Mouse (Mus musculus): Measurements from ENCODE around the gene Gm5622.
"Not testable (repeated sequence)": the region's sequence is repeated elsewhere in the genome, so short reads cannot be mapped to it uniquely, and the experiment has no call there.

Gm5622 gene
- long read RNA-seq, experiment 1 = 0 reads
- long read RNA-seq, experiment 2 = 0 reads

- intact Hi-C loops (cut with DNase I) = no loop called here
These were observed at the start of gene Gm5622 for GRCm38 (mm10) chr14:51552490-51552889. TSS of gene Gm5622 (plus strand) at chr14:51552790.

GRCm38 (mm10) chr14:51507416-51507815 is 45.2 kb upstream of the Gm5622 start:
- intact Hi-C loops (cut with DNase I) = no loop called here

GRCm38 (mm10) chr14:51573963-51574362 is 21.4 kb downstream of the Gm5622 start, which contains the start of gene Gm17175:
TSS of gene Gm17175 (minus strand) at chr14:51574063.
- intact Hi-C loops (cut with DNase I) = not testable (repeated sequence)

DNA sequence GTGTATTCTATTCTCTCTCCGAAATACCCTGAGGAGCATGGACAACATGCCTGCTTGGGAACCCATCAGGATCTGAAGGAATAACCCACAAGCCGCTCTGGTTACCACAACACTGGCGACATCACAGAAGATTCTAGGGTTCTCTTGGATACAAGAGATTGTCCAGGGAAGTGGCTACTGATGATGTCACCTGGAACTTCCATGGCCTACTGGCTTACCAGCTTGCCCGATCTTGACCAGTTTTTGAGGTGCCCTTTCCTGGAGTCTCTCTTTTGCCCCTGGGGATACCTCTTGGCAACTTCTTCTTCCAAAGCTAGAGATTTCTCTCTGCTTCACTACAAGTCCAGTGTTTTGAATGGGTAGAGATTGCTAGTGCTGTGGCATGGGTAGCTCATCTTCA is 39.4 kb downstream of the Gm5622 start, which contains the start of gene Gm17174:
Gm17174 (minus strand) TSS at position 101 of the 400 bp plus-strand sequence.
- intact Hi-C loops (cut with DNase I) = not testable (repeated sequence)

DNA sequence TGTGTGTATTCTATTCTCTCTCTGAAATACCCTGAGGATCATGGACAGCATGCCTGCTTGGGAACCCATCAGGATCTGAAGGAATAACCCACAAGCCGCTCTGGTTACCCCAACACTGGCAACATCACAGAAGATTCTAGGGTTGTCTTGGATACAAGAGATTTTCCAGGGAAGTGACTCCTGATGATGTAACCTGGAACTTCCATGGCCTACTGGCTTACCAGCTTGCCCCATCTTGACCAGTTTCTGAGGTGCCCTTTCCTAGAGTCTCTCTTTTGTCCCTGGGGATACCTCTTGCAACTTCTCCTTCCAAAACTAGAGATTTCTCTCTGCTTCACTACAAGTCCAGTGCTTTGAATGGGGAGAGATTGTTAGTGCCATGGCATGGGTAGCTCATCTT is 58.6 kb downstream of the Gm5622 start, which contains the start of gene Gm17078:
Gm17078 (minus strand) TSS at position 101 of the 400 bp plus-strand sequence.
- intact Hi-C loops (cut with DNase I) = no loop called here

GRCm38 (mm10) chr14:51632426-51632825 is 79.8 kb downstream of the Gm5622 start:
- intact Hi-C loops (cut with DNase I) = not testable (repeated sequence)

DNA sequence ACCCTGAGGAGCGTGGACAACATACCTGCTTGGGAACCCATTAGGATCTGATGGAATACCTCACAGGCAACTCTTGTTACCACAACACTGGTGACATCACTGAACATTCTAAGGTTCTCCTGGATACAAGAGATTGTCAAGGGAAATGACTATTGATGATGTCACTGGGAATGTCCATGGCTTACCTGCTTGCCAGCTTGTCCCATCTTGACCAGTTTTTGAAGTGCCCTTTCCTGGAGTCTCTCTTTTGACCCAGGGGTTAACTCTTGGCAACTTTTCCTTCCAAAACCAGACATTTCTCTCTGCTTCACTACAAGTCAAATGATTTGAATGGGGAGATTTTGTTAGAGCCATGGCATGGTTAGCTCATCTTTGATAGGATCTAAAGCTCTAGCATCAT is 83.0 kb downstream of the Gm5622 start, which contains the start of gene Gm4181:
Gm4181 (minus strand) TSS at position 101 of the 400 bp plus-strand sequence.
- intact Hi-C loops (cut with DNase I) = not testable (repeated sequence)

- intact Hi-C loops (cut with DNase I) = no loop called here
These were observed 124.7 kb downstream of the Gm5622 start for GRCm38 (mm10) chr14:51677269-51677668.

- intact Hi-C loops (cut with DNase I) = not testable (repeated sequence)
These were observed 142.8 kb downstream of the Gm5622 start, which contains the start of gene Gm17079 for GRCm38 (mm10) chr14:51695368-51695767. TSS of gene Gm17079 (minus strand) at chr14:51695468.

All from adrenal gland (tissue).